Mouse (Mus musculus) WW6 (cell line): ENCODE results near the gene Sipa1l2.
"Not testable (repeated sequence)": the region's sequence is repeated elsewhere in the genome, so short reads cannot be mapped to it uniquely, and the experiment has no call there.

ENCODE experiments used
- DNase-seq: peaks from one replicate; pipeline ENCODE4 v3.0.0-alpha.2; 2013; ENCODE audit warnings: low read depth, low spot score

Gene Sipa1l2

GRCm38 (mm10) chr8:125539056-125540013 is 30.3 kb downstream of the Sipa1l2 start:
- DNase-seq = no peak

GRCm38 (mm10) chr8:125538265-125538664 is 31.3 kb downstream of the Sipa1l2 start:
- DNase-seq = no peak

GRCm38 (mm10) chr8:125533709-125534108 is 35.9 kb downstream of the Sipa1l2 start:
- DNase-seq = no peak

DNA sequence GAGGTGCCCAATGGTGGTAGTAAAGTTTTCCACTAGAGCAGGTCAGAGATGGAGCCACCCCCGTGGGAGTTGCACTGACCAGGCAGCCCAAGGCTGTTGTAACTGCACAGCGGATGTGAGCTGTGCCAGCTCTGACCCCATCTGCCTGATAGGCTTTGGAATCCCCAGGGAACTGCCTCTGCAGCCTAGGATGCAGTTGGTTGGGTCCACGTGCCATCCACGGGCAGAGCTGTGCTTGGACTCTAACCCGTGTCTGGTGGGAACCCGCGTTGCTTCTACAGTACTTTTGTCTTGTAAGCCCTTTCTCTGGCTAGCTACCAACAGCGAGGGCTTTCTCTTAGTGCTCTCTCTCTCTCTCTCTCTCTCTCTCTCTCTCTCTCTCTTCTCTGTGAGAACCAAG is 36.7 kb downstream of the Sipa1l2 start:
- no peak for DNase-seq

- DNase-seq = no peak
These were observed 37.4 kb downstream of the Sipa1l2 start for GRCm38 (mm10) chr8:125532177-125532576.

DNA sequence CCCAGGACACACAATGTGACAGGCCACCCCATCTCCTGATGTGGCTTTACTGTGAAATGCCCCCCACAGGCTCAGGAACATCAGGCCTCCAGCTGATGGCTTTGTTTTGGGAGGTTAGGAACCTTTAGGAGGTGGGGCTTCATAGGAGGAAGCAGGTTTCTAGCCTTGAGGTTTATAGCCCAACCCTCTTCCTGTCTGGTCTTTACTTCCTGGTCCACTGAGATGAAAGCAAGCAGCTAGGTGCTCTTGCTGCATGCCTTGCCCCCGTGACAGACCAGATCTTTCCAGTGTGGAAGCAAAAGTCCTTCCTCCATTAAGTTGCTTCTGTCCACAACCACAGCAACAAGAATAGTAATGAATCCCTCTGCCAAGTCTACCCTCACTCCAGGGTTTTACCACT is 38.0 kb downstream of the Sipa1l2 start:
- no peak for DNase-seq

GRCm38 (mm10) chr8:125531088-125531438 is 38.5 kb downstream of the Sipa1l2 start:
- DNase-seq = no peak

GRCm38 (mm10) chr8:125530187-125531087 is 39.2 kb downstream of the Sipa1l2 start:
- DNase-seq = no peak

- DNase-seq = no peak
These were observed 40.6 kb downstream of the Sipa1l2 start for GRCm38 (mm10) chr8:125529019-125529418.

- no peak for DNase-seq
These were observed 41.7 kb downstream of the Sipa1l2 start for GRCm38 (mm10) chr8:125527941-125528340.

GRCm38 (mm10) chr8:125526999-125527398 is 42.6 kb downstream of the Sipa1l2 start:
- no peak for DNase-seq

DNA sequence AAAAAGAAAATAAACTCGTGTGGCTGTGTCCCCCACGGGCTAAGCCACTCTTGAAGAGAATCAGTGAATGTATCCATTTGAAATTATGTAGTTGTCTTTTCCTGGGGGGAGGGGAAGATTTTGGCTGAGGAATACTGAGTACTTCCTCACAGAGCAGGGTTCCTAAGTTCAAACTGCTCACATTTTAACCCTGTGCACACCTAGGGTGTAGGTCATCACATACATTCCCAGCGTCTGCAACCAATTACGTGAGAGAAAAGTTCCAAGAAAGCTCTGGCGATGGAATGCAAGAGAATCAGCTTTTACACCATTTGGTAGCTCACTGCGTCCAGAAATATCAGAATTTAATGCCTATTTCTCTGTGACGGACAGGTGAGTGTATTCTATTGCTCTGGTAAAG is 43.0 kb downstream of the Sipa1l2 start:
- no peak for DNase-seq

- DNase-seq = no peak
These were observed 45.1 kb downstream of the Sipa1l2 start for GRCm38 (mm10) chr8:125524479-125524878.

GRCm38 (mm10) chr8:125523213-125523612 is 46.4 kb downstream of the Sipa1l2 start:
- DNase-seq = no peak

- DNase-seq = no peak
These were observed 47.5 kb downstream of the Sipa1l2 start for GRCm38 (mm10) chr8:125522151-125522550.

DNA sequence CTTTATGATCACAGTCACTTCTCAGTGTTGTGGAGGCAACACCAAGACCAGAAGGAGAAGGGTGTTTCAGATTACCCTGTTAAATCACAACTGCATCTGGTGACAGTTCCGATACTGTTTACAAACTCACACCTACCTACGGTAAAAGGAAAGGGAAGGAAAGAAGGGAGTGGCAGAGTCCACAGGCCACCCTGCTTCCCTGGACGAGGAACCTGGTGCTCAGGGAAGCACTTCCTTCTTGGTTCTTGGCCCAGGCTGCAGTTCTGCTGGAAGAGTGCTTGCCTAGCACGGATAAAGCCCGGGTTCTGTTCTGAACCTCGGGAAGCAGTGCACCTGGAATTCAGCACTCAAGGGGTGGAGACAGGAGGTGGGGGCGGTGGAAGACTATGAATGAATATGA is 48.5 kb downstream of the Sipa1l2 start:
- DNase-seq = no peak

DNA sequence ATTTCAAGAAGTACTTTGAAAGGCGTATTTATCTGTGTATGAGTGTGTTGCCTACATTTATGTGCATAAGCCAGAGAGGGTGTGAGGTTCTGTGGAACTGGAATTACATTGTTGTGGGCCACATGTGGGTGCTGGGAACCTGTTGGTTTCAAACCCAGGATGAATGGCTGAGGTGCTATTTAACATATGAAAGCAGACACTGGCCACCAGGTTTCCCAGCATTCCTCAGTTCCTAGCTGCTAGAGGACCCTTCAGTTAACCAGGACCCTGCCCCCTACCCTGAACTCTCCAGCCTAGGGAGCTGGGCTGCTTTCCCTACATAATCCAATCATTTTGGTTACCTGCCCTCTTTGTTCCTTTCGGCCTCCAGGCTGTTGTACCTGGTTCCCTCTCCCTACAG is 49.3 kb downstream of the Sipa1l2 start:
- DNase-seq = not testable (repeated sequence)

GRCm38 (mm10) chr8:125518951-125519350 is 50.7 kb downstream of the Sipa1l2 start:
- no peak for DNase-seq

DNA sequence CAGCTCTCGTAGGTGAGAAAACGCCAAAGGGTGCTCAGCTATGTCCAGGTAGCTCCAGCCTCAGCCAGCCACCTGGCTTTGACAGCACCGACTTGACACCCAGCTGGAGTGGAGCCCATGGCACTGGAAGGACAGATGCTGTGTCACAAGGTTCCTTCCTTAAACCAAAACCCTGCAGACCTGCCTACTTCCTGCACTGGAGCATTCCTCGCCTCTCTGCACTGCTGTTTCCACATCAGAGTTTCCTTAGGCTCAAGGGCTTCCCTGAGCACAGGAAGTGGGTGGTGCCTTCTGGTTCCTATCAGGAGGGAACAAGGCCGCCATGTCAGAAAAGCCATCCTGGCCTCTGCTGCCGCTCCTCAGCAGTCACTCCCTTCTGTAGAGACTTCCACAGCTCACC is 51.3 kb downstream of the Sipa1l2 start:
- DNase-seq = no peak

DNA sequence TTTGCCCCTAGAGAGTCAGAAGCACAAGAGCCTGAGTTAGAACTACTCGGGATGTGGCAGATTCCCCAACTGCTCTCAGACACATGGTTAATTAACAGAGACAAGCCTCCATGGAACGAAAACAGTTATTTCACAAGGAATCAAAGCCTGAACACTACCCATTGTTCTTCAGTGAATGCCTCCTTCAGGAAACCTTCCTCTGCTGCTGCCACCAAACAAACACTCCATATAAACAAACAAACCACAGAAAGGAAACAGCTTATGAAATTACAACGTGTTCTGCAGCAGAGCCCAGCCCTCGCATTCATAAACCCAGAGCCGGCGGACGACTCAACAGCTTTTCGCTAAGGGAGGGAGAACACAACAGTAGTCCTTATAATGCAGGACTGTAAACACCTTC is 52.2 kb downstream of the Sipa1l2 start:
- no peak for DNase-seq

DNA sequence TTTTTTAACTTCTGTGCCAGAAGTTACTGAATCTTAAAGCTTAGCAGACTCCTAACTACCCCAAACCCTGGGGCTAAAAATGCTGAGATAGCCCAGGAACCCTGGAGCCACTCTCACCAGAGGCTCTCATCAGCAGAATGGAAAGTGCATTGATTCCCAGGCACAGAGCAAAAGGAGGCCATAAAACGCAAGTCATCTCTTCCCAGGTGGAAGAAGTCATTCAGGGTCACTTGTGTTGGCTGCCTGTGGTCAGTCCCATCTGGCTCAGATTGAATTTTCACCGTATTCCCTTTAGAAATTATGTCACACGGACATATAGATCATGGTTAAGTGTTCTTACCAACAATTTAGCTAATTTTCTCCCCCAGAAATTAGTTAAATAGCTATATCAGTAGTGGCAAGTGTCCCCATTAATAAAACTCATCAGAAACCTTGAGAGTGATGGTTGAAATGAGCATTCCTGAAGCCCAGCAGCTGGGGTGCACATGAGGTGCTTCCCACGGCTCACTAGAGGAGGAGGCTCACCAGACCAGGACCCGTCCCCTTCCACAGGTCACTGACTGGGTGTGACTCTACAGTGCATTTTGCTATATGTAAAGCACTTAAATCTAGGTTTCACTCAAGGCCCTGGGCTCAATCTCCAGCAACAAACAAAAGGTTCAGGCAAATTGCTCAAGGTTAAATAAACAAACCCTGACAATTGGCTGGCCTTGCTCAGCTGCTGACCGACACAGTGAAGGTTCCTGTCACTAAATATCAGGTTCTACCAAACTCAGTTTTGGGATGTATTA is 53.3 kb downstream of the Sipa1l2 start:
- DNase-seq = no peak

DNA sequence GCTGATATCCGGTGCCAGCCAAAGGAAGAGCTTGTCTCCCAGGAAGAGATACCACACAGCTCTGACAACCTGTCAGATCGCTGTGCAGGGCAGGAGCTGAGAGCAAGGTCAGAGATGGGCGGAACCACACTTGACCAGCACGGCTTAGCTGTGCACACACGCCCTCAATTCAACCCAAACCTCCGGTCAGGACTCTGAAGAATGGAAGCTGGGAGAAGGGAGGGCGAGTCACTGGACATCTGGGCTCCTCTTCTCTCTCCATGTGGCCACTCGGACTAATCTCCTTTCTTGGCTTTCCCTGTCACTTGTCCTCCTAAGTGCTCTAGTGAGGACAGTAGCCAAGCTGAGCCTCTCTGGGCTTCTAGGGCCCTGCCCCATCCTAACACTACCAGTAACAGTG is 53.9 kb downstream of the Sipa1l2 start:
- DNase-seq = no peak
